Mouse (Mus musculus): ENCODE measurements around the gene Tarsl2. TPM values are rescaled to one million over a fixed set of nuclear protein-coding genes. Genes with fewer than 3 reads are reported as not detected.

Gene Tarsl2
- polyA plus RNA-seq, 1 experiment from 2014 or later: 20.1 TPM

DNA sequence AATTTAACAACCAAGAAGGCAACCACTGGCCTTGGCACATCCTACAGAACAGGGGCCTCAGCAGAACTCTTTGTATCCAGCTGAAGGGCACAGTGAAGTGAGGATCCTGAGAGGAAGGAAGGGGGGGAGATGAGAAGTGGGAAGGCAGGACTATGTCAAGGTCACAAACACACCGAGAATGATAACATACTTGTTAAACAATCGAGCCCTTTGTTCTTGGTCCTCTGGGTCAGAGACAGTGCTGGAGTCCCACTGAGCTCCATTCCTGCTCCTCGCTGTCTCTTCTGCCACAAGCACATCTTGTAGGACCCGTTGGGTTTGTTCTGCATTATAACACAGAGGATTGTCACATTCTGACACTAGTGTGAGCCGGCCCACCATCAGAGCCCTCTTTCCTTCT, 14.0 kb upstream of the Tarsl2 start:
- Histone ChIP-seq H3K27me3 (no peaks in the 10 kb centered on the region), H3K36me3 (no peaks in the 10 kb centered on the region), H3K4me1 (replicated peaks) (no peaks in the 10 kb centered on the region), H3K4me2 (no peak overlapping the region), H3K4me3 (no peak overlapping the region), H3K9ac (no peak overlapping the region), H3K9me3 (no peaks in the 10 kb centered on the region), H3K27ac (replicated peaks) (no peak overlapping the region)
- WGBS: 54% methylated on average over 5 of the region's 5 CpGs
- no peak for ATAC-seq (ENCODE audit: low FRiP score, low read depth)

DNA sequence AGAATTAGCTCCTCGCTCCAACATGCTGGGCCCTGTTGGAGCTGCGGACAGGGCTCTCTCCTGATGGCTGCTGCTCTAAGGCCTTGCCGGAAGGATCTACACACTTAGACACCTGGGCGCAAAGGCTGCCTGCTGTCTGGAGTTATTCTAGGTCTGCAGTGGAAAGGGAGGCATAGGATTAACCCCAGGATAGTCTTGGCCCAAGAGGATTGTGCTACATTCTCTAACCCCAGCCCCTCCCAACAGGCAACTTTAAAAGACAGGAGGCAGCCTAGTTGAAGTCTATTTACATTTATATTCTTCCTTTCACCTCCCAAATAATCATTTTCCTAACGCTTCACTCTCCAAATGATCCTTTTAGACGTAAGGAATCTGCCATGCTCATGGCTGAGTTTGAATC, 8.9 kb upstream of the Tarsl2 start:
- H3K4me2 ChIP-seq: no peak overlapping the region
- H3K27me3 ChIP-seq: no peaks in the 10 kb centered on the region
- H3K27ac ChIP-seq (replicated peaks): no peak overlapping the region
- H3K36me3 ChIP-seq: no peaks in the 10 kb centered on the region
- WGBS: 93% methylated on average over 6 of the region's 6 CpGs
- no peaks in the 10 kb centered on the region for H3K9me3 ChIP-seq
- H3K4me3 ChIP-seq: no peak overlapping the region
- 0 out of 2 replicates have a peak, but pooled peaks cover 3% of the 10 kb centered on the region for H3K4me1 ChIP-seq (replicated peaks)
- H3K9ac ChIP-seq: no peak overlapping the region
- ATAC-seq (ENCODE audit: low FRiP score, low read depth): no peak

DNA sequence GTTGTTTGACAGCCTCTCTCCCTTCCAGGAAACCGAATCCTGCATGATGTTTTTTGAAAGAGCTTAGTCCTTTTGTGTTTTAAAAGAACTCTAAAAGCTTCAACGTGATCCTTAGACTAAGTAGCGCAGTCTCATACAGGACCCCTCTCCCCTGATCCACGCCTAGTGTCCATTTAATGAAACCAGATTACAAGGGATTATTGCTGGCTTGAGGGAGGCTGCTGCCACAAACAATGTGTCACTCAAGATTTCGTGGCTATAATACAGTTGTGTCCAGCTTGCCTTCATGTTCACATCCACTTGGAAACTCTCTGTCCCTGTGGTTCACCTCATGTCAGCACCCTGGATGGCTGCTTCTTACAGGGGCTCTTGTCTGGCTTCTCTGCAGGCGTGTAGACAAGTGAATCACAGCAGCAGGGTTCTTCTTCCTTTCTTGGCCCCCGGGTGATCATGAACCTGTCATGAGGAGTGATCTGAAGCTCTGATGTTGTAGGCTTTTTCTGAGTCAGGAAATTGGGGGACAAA, 8.3 kb upstream of the Tarsl2 start:
- H3K27ac ChIP-seq (replicated peaks): no peak overlapping the region
- no peak for ATAC-seq (ENCODE audit: low FRiP score, low read depth)
- no peak overlapping the region for H3K9ac ChIP-seq
- H3K4me2 ChIP-seq: no peak overlapping the region
- H3K36me3 ChIP-seq: no peaks in the 10 kb centered on the region
- H3K9me3 ChIP-seq: no peaks in the 10 kb centered on the region
- WGBS: 78% methylated on average over 7 of the region's 7 CpGs
- H3K4me3 ChIP-seq: no peak overlapping the region
- H3K4me1 ChIP-seq (replicated peaks): 0 out of 2 replicates have a peak, but pooled peaks cover 3% of the 10 kb centered on the region
- no peaks in the 10 kb centered on the region for H3K27me3 ChIP-seq

DNA sequence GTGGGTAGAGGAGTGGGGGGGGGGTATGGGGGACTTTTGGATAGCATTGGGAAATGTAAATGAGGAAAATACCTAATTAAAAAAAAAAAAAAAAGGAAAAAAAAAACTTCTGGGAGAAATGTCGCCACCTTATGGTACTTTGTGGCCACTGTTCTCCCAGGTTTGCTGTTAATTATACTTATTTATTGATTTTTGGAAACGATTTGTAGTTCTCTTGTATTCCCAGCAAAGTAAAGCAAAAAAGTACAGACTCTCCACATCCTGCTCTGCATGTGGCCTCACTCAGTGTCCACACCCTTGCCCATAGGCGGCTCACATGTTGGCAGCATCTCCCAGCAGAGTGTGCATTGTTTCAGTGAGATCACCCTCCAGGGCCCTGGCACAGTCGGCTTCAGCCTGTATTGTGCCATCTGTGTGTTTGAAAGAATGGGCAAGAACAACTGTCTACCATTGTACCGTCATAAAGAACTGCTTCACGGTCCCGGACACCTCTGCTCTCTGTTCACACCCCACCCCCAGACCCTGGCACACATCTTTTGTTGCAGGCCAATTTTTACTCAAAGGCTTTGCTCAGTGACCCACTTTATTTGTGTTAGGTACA, 6.4 kb upstream of the Tarsl2 start:
- ATAC-seq (ENCODE audit: low FRiP score, low read depth): no peak
- Histone ChIP-seq H3K27ac (replicated peaks) (no peak overlapping the region), H3K27me3 (0 out of 2 replicates have a peak, but pooled peaks cover 3% of the 10 kb centered on the region), H3K4me1 (replicated peaks) (0 out of 2 replicates have a peak, but pooled peaks cover 3% of the 10 kb centered on the region), H3K36me3 (no peaks in the 10 kb centered on the region), H3K4me2 (no peak overlapping the region), H3K4me3 (no peak overlapping the region), H3K9me3 (no peaks in the 10 kb centered on the region), H3K9ac (no peak overlapping the region)
- WGBS: 30% methylated on average over 7 of the region's 7 CpGs

DNA sequence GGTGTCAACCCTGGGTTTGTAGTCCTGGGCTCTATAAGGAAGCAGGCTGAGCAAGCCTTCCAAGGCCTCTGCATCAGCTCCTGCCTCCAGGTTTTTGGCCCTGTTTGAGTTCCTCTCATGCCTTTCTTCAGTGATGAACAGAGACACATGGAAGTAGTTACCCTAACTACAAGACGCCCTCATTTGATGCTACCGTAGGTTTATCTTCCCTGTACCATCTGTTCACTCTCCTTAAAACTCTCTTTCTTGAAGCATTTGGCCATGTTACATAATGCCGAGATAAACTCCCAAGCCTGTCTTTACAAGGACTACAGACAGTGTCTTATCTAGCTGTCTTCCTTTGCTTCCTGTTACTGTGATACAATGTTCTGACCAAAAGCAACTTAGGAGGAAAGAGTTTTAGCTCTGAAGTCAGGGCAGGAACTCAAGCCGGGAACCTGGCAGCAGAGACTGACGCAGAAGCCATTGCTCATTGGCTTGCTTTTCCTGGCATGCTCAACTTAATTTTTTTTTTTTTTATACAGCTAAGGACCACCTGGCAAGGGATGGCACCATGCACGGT, 4.8 kb upstream of the Tarsl2 start:
- Histone ChIP-seq H3K9me3 (no peaks in the 10 kb centered on the region), H3K27ac (replicated peaks) (no peak overlapping the region), H3K4me2 (no peak overlapping the region), H3K36me3 (no peaks in the 10 kb centered on the region), H3K4me3 (no peak overlapping the region), H3K4me1 (replicated peaks) (peaks cover 11% of the 10 kb centered on the region), H3K27me3 (0 out of 2 replicates have a peak, but pooled peaks cover 3% of the 10 kb centered on the region), H3K9ac (no peak overlapping the region)
- ATAC-seq (ENCODE audit: low FRiP score, low read depth): no peak
- 81% methylated on average over 6 of the region's 6 CpGs for WGBS

DNA sequence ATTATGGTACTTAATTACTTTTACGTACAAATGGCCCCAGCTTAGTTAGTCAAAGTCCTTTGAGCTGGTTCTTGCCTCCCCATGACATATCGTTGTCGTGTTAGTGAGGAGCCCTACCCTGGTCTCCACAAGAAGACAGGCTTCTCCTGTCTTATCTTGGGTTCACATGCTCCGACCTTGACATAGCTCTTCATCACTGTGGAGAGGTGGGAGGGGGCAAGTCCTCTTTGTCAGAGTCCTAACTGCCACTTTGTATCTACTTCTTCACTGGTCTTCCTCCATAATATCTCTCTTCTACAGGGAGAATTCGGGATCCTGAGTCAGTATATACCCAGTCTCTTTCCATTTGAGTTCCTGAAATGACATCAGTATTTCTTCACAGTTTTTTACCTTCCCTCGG, 4.0 kb upstream of the Tarsl2 start:
- ATAC-seq (ENCODE audit: low FRiP score, low read depth): no peak
- Histone ChIP-seq H3K27me3 (0 out of 2 replicates have a peak, but pooled peaks cover 3% of the 10 kb centered on the region), H3K36me3 (no peaks in the 10 kb centered on the region), H3K4me1 (replicated peaks) (peaks cover 11% of the 10 kb centered on the region), H3K9me3 (no peaks in the 10 kb centered on the region), H3K4me3 (no peak overlapping the region), H3K27ac (replicated peaks) (no peak overlapping the region), H3K9ac (no peak overlapping the region), H3K4me2 (no peak overlapping the region)
- WGBS: 89% methylated on average over 6 of the region's 6 CpGs

DNA sequence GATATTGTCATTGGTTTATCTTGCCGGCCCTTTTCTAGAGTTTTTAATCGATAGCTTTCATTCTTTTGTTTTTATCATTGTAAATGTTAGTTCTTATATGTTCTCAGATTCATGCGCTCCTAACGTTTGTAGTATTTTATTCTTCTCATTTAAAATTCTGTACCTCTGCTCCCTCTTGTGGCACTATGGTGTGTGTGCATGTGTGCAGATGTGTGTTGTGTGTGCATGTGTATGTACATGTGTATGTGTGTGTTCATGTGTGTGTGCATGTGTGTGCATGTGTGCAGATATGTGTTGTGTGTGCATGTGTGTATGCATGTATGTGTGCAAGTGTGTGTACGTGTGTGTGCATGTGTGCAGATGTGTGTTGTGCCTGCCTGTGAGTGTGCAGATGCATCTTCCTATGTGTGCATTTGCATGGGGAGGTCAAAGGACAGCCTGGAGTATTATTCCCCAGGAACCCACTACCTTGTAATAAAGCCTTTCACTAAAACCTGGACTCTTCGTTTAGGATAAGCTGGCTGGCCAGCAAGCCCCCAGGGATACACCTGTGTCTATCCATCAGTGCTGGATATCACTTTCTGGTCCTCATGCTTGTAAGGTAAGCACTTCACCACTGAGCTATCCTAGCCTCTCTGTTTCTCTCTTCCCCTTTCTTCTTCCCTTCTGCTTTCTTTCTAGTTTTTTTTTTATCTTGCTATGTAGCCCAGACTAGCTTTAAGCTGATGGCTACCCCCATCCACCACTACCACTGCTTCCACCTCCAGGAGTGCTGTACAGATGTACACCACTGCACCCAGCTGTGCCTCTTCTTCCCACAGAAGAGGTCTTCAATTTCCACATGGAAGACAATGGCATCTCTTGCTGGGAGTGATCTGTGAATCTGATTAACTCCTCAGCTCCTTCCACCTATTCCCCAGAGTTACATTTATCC, 2.1 kb upstream of the Tarsl2 start:
- ATAC-seq (ENCODE audit: low FRiP score, low read depth): no peak
- no peak overlapping the region for H3K4me3 ChIP-seq
- 0 out of 2 replicates have a peak, but pooled peaks cover 3% of the 10 kb centered on the region for H3K27me3 ChIP-seq
- H3K4me2 ChIP-seq: no peak overlapping the region
- H3K9me3 ChIP-seq: no peaks in the 10 kb centered on the region
- H3K4me1 ChIP-seq (replicated peaks): peaks cover 16% of the 10 kb centered on the region
- no peak overlapping the region for H3K9ac ChIP-seq
- WGBS: 71% methylated on average over 6 of the region's 6 CpGs
- H3K36me3 ChIP-seq: peaks cover 5% of the 10 kb centered on the region; the same call in 1 of the 2 replicates
- no peak overlapping the region for H3K27ac ChIP-seq (replicated peaks)

DNA sequence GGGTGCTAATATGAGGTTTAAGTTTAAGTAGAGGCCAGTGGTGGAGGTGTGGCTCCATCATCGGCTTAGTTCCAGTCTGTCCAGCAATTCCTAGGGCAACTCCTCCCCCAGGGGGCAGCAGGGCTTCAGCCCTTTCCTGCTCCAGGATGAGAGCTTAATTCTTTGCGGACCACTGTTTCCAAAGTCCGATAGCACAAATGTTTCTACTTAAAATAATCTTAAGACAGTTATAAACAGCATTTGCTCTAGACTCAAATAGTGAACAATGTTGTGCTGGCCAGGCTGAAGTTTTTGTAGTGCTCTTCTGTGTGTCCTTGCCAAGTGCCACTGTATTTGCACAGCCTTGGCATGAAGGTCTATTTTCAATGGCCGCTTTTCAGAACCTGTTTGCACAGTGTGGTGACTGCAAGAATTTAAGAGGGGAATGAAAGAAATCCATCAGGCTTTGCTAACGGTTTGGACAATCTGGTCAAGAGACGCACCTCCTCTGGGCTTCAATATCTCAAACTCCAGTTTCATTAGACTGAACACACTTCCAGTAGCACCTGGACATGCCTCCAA, 757 bp upstream of the Tarsl2 start:
- Histone ChIP-seq H3K9me3 (no peaks in the 10 kb centered on the region), H3K4me2 (peak overlapping the region; percentile 77), H3K36me3 (peaks cover 15% of the 10 kb centered on the region), H3K27me3 (0 out of 2 replicates have a peak, but pooled peaks cover 3% of the 10 kb centered on the region), H3K27ac (replicated peaks) (peak overlapping the region; percentile 86; the same call in 1 of the 2 replicates), H3K9ac (no peak overlapping the region), H3K4me1 (replicated peaks) (peaks cover 13% of the 10 kb centered on the region), H3K4me3 (peak overlapping the region; percentile 62)
- peak; percentile 4; the same call in 1 of the 2 replicates for ATAC-seq (ENCODE audit: low FRiP score, low read depth)
- WGBS: 38% methylated on average over 6 of the region's 6 CpGs

DNA sequence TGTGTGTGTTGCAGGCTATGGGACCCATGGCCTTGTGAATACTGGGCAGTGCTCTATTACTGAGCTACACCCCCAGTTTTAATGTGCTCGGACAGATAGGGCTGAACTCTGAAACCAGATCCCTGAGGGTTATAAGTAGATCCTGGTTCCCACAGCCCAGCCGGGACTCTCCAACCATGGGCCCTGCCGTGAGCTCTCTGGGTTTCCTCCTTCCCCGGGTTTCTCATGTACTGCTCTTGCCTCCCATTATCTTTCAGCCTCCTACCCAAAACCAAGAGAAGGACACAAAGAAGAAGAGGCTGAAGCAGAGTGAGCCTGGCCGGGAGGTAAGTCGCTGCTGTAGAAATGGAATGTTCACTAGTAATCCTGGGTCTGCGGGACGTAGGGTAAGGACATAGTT, 1.3 kb downstream of the Tarsl2 start:
- 0 out of 2 replicates have a peak, but pooled peaks cover 3% of the 10 kb centered on the region for H3K27me3 ChIP-seq
- H3K9me3 ChIP-seq: no peaks in the 10 kb centered on the region
- peaks cover 13% of the 10 kb centered on the region for H3K4me1 ChIP-seq (replicated peaks)
- ATAC-seq (ENCODE audit: low FRiP score, low read depth): no peak
- no peak overlapping the region for H3K27ac ChIP-seq (replicated peaks)
- no peak overlapping the region for H3K9ac ChIP-seq
- WGBS: 93% methylated on average over 8 of the region's 8 CpGs
- no peak overlapping the region; the same call in 1 of the 2 replicates for H3K4me2 ChIP-seq
- no peak overlapping the region for H3K4me3 ChIP-seq
- peaks cover 28% of the 10 kb centered on the region for H3K36me3 ChIP-seq

DNA sequence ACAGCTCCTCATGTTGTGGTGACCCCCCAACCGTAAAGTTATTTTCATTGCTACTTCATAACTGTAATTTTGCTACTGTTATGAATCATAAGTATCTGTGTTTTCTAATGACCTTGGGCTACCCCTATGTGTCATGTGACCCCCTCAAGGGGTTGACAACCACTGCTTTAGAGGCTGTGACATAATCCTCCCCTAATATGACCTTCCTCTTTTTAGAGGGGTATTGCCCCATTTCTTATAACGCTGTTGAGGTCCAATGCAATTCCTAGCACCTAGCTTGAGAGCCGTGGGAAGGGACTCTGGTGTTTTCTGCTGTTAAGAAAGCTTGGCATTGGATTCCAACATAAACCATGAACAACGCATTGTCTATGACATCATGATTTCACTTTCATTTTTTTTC, 6.0 kb downstream of the Tarsl2 start:
- H3K4me2 ChIP-seq: no peak overlapping the region
- H3K4me1 ChIP-seq (replicated peaks): peaks cover 5% of the 10 kb centered on the region; the same call in 1 of the 2 replicates
- H3K27me3 ChIP-seq: no peaks in the 10 kb centered on the region
- no peak overlapping the region for H3K9ac ChIP-seq
- H3K4me3 ChIP-seq: no peak overlapping the region
- H3K27ac ChIP-seq (replicated peaks): no peak overlapping the region
- no peaks in the 10 kb centered on the region for H3K9me3 ChIP-seq
- WGBS: 95% methylated on average over 4 of the region's 4 CpGs
- H3K36me3 ChIP-seq: peaks cover 41% of the 10 kb centered on the region
- ATAC-seq (ENCODE audit: low FRiP score, low read depth): no peak

DNA sequence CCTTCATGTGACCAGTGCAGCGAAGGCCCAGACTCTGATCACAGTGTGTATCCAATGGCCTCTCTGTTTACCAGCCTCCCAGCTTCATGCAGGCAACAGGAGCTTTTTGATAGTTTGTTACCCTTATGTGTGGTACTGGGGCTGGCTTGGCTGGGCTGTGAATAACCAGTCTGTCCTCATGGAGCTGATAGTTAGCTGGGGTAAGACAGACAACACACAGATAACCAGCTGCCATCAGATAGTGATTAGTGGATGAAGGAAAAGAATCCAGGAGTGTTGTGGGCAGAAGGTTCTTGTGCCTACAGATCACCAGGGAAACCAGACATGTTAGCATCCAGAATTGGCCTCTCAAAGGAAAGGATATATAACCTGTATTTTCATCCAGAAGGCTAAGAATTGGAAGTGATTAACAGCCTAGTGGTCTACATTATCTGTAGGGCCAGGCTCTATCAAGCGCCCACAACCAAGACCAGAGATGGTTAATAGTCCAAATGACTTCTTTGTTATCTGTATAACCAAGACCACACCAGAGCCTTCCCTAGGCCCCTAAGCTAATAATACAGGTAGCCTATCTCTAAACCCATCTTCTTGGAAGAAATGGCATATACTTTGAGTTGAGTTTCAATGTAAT, 12.9 kb downstream of the Tarsl2 start:
- WGBS: 94% methylated on average over 2 of the region's 2 CpGs
- Histone ChIP-seq H3K27me3 (no peaks in the 10 kb centered on the region), H3K36me3 (peaks cover 27% of the 10 kb centered on the region), H3K4me1 (replicated peaks) (no peaks in the 10 kb centered on the region), H3K9me3 (no peaks in the 10 kb centered on the region), H3K27ac (replicated peaks) (no peak overlapping the region), H3K4me2 (no peak overlapping the region), H3K9ac (no peak overlapping the region), H3K4me3 (no peak overlapping the region)
- no peak for ATAC-seq (ENCODE audit: low FRiP score, low read depth)
